Mouse (Mus musculus): ENCODE measurements at regions not wholly inside any gene's neighbourhood (a gene's known extent, or its start where the extent isn't known, plus 50 kb on each side); places are given as distances from the start of the nearest gene placed in this dataset.

- H3K9ac ChIP-seq (ENCODE audit: low read depth, low read length), result no peak overlapping the region
- no peaks in the 10 kb centered on the region for H3K36me3 ChIP-seq (ENCODE audit: control insufficient read depth, insufficient read depth, low read length)
- no peaks in the 10 kb centered on the region for H3K4me1 ChIP-seq (ENCODE audit: control insufficient read depth, insufficient read depth, low read length)
- no peaks in the 10 kb centered on the region for H3K27me3 ChIP-seq (replicated peaks; ENCODE audit: control insufficient read depth, insufficient read depth, low read length)
- H3K27ac ChIP-seq (replicated peaks; ENCODE audit: low read depth, low read length), result no peak overlapping the region
- no peak for DNase-seq (ENCODE audit: low spot score)
- 81% methylated on average over 6 of the region's 6 CpGs for WGBS
- no peak for ATAC-seq (ENCODE audit: low read depth)
- H3K4me3 ChIP-seq (ENCODE audit: low read depth, low read length), result no peak overlapping the region
- H3K4me2 ChIP-seq (ENCODE audit: low read depth, low read length), result no peak overlapping the region
- no peaks in the 10 kb centered on the region for H3K9me3 ChIP-seq (ENCODE audit: control insufficient read depth, low read length)
Measured at GRCm38 (mm10) chr1:4706171-4706570, 101.5 kb upstream of the Gm37988 start.

DNA sequence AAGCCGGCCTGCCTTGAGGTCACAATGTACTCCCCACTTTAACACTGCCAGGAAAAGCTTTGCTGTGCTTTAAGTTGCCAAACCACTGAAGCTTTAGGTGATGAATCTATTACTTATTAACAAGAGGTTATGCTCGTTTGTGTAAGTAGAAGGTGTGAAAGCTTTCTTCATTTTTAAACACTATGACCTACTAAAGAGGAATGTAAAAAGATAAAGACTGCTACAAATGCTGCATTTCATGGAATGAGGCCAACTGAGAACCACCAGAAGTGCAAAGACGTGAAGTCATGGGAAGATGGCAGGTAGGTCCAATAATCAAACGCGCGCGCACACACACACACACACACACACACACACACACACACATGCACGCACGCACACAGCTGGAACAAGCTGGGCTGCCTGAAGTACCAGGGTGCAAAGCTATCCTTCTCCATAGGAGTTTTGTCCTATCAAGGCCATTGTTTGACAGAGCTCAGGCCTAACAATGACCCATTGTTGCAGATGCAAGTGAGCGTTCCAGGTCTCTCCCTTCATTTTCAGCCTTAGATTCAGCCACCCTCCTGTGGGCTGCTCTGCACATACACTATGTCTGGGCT, 85.3 kb upstream of the Gm37988 start:
- no peaks in the 10 kb centered on the region for H3K4me1 ChIP-seq (ENCODE audit: control insufficient read depth, insufficient read depth, low read length)
- no peaks in the 10 kb centered on the region for H3K27me3 ChIP-seq (replicated peaks; ENCODE audit: control insufficient read depth, insufficient read depth, low read length)
- H3K36me3 ChIP-seq (ENCODE audit: control insufficient read depth, insufficient read depth, low read length), result no peaks in the 10 kb centered on the region
- ATAC-seq (ENCODE audit: low read depth), result no peak
- DNase-seq (ENCODE audit: low spot score), result no peak
- no peaks in the 10 kb centered on the region for H3K9me3 ChIP-seq (ENCODE audit: control insufficient read depth, low read length)
- WGBS, result 81% methylated on average over 8 of the region's 10 CpGs
- no peak overlapping the region for H3K4me2 ChIP-seq (ENCODE audit: low read depth, low read length)
- no peak overlapping the region for H3K27ac ChIP-seq (replicated peaks; ENCODE audit: low read depth, low read length)
- no peak overlapping the region for H3K4me3 ChIP-seq (ENCODE audit: low read depth, low read length)
- no peak overlapping the region for H3K9ac ChIP-seq (ENCODE audit: low read depth, low read length)

Measured in embryonic facial prominence, embryonic 14.5 days (tissue).